Mouse (Mus musculus): Measurements from ENCODE around the gene Aldh1b1. TPM values are rescaled to one million over a fixed set of nuclear protein-coding genes. Genes with fewer than 3 reads are reported as not detected.

Gene Aldh1b1
- polyA plus RNA-seq, 1 experiment from 2014 or later, result 91.5 TPM

DNA sequence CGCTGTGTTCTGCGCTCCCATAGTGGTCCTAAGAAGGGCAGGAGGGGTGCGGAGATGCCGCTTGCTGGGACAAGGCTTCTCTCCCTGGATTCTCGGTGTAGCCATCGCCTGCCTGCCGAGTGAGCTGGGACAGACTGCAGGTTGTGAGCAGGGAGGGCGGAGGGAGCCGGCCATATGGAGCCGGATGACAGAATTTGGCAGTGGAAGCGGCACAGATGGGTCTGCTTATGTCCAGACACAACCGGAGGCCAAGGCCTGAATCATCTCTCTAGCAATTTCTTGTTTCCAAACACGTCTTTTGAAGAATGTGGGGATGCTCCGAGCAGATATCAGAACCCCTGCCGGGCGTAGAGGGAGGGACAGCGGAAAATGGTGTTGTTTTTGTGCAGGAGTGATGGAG lies 42.9 kb upstream of the Aldh1b1 start:
- H3K4me2 ChIP-seq (ENCODE audit: low read depth, low read length), result no peak overlapping the region
- no peak for ATAC-seq
- no peak overlapping the region for H3K4me3 ChIP-seq (ENCODE audit: low read depth, low read length)
- H3K27ac ChIP-seq (ENCODE audit: low read depth), result no peak overlapping the region
- no peak overlapping the region for H3K9ac ChIP-seq (replicated peaks)
- no peaks in the 10 kb centered on the region for H3K9me3 ChIP-seq (ENCODE audit: low read length)
- 78% methylated on average over 17 of the region's 17 CpGs for WGBS (ENCODE audit: insufficient replicate concordance)
- TF ChIP-seq CTCF (IDR thresholded peaks at IDR 0.05; ENCODE audit: low read depth) (no peak), EP300 (IDR thresholded peaks at IDR 0.05; ENCODE audit: low read depth) (no peak)
- no peak for DNase-seq
- H3K4me1 ChIP-seq (ENCODE audit: insufficient read depth), result no peaks in the 10 kb centered on the region
- no peaks in the 10 kb centered on the region for H3K27me3 ChIP-seq (ENCODE audit: insufficient read depth, low read length)
- H3K36me3 ChIP-seq (replicated peaks; ENCODE audit: insufficient read depth, low read length), result no peaks in the 10 kb centered on the region

DNA sequence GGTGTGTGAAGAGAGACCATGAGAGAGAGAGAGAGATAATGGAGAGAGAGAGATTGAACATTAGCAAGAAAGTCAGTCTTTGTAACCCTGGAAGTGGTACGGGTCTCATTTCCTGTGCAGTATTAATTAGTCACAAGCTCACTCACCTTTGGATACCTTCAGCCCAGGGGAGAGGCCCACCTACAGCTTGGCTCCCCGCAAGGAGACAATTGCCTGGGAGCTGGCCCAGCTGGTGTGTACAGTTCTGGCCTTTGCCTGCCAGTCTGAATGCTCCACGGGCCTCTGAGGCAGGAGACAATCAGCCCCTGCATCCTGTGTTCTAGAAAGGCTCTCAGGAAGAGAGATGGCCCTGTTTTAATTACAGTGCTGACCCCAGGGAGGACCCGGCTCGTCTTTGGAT lies 40.9 kb upstream of the Aldh1b1 start:
- Histone ChIP-seq H3K27me3 (ENCODE audit: insufficient read depth, low read length) (no peaks in the 10 kb centered on the region), H3K9ac (replicated peaks) (no peak overlapping the region), H3K4me2 (ENCODE audit: low read depth, low read length) (no peak overlapping the region), H3K27ac (ENCODE audit: low read depth) (no peak overlapping the region), H3K4me3 (ENCODE audit: low read depth, low read length) (no peak overlapping the region), H3K4me1 (ENCODE audit: insufficient read depth) (no peaks in the 10 kb centered on the region), H3K9me3 (ENCODE audit: low read length) (no peaks in the 10 kb centered on the region), H3K36me3 (replicated peaks; ENCODE audit: insufficient read depth, low read length) (no peaks in the 10 kb centered on the region)
- 59% methylated on average over 5 of the region's 5 CpGs for WGBS (ENCODE audit: insufficient replicate concordance)
- no peak for DNase-seq
- TF ChIP-seq EP300 (IDR thresholded peaks at IDR 0.05; ENCODE audit: low read depth) (no peak), CTCF (IDR thresholded peaks at IDR 0.05; ENCODE audit: low read depth) (no peak)
- no peak for ATAC-seq

DNA sequence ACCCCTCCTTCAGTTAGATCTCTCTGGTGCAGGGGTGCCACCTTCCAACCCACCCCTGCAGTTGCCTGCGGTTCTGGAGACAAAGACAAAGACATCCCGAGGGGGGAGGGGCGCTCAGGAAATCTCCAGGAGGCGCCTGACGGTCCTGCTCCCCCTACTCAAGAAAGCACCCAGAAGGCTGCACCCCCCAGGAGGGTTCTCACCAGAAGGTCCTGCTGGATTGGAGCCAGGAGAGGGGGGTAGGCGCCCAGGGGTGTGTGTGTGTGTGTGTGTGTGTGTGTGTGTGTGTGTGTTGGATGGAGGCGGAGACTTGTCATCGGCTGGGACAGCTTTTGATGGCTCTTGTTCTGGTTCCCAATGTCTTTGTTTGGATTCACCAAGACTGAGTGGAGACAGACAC lies 39.4 kb upstream of the Aldh1b1 start:
- WGBS (ENCODE audit: insufficient replicate concordance), result 49% methylated on average over 8 of the region's 8 CpGs
- no peak for DNase-seq
- no peak for ATAC-seq
- H3K36me3 ChIP-seq (replicated peaks; ENCODE audit: insufficient read depth, low read length), result no peaks in the 10 kb centered on the region
- H3K9ac ChIP-seq (replicated peaks), result no peak overlapping the region
- H3K4me1 ChIP-seq (ENCODE audit: insufficient read depth), result peaks cover 8% of the 10 kb centered on the region
- no peak overlapping the region for H3K4me3 ChIP-seq (ENCODE audit: low read depth, low read length)
- H3K9me3 ChIP-seq (ENCODE audit: low read length), result no peaks in the 10 kb centered on the region
- peaks cover 5% of the 10 kb centered on the region; the same call in 1 of the 2 replicates for H3K27me3 ChIP-seq (ENCODE audit: insufficient read depth, low read length)
- no peak overlapping the region for H3K27ac ChIP-seq (ENCODE audit: low read depth)
- no peak for TF ChIP-seq EP300 (IDR thresholded peaks at IDR 0.05; ENCODE audit: low read depth)
- TF ChIP-seq CTCF (IDR thresholded peaks at IDR 0.05; ENCODE audit: low read depth), result no peak
- H3K4me2 ChIP-seq (ENCODE audit: low read depth, low read length), result no peak overlapping the region

DNA sequence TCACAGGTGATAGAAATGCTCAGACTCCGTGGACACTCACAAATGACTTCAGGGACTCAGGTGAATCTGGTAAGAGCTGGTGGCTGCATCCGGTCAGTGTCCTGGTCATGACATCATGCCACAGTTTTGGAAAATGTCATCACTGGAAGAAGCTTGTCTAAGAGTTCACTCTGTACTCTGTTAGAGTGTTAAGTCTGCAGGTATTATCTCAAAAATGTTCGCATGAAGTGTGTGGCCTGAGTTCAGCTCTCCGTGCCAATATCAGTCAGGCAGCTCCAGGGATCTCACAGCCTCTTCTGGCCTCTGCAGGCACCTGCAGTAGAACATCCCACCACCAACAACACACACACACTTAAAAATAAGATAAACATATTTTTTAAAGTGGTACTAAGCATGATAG lies 36.2 kb upstream of the Aldh1b1 start:
- Histone ChIP-seq H3K9me3 (ENCODE audit: low read length) (no peaks in the 10 kb centered on the region), H3K4me2 (ENCODE audit: low read depth, low read length) (no peak overlapping the region), H3K27me3 (ENCODE audit: insufficient read depth, low read length) (peaks cover 26% of the 10 kb centered on the region), H3K27ac (ENCODE audit: low read depth) (no peak overlapping the region), H3K4me1 (ENCODE audit: insufficient read depth) (peaks cover 18% of the 10 kb centered on the region), H3K4me3 (ENCODE audit: low read depth, low read length) (no peak overlapping the region), H3K9ac (replicated peaks) (no peak overlapping the region), H3K36me3 (replicated peaks; ENCODE audit: insufficient read depth, low read length) (no peaks in the 10 kb centered on the region)
- TF ChIP-seq EP300 (IDR thresholded peaks at IDR 0.05; ENCODE audit: low read depth) (no peak), CTCF (IDR thresholded peaks at IDR 0.05; ENCODE audit: low read depth) (no peak)
- ATAC-seq (no peak), DNase-seq (no peak)
- WGBS (ENCODE audit: insufficient replicate concordance), result 80% methylated on average over 4 of the region's 4 CpGs

DNA sequence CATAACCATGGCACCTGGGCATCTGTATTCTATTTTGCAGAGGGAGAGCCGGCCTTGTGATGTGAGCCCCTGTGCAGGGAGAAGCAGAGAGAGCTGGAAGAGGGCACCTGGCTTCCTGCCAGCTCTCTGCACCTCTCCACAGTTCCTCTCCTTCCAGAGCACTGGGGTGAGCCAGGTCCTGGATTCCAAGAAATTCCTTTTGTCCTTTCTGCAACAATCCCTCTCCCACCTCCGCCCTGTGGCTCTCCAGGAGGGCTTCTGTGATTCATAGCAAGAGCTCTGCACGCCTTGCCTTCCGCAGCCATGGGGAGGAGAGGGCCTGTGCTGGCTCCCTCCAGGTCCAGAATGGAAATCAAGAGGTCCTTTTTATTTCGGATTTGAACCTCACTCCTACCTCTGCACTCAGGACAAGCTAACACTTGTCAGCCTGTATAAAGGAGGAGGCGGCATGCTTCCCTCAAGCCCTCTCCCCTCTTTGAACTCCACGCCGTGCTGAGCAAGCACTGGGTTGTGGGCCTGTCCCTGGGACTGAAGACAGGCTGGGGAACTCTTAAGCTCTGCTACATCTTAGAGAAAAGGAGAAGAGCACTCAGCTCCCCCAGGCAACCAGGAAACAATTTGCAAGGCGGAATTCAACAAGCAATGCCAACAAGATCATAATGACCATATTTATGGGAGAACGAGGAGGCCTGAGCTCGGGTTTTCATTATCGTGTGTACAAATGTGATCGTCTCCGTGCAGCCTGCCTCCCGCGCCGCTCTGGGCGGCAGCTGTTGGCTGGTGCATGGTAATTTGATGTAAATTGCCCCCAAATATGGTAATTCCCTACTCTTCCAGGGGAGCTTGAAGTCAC lies 35.3 kb upstream of the Aldh1b1 start:
- ATAC-seq (0 out of 2 replicates have a peak, but pooled peaks have one; percentile 8), DNase-seq (no peak)
- Histone ChIP-seq H3K27me3 (ENCODE audit: insufficient read depth, low read length) (peaks cover 26% of the 10 kb centered on the region), H3K4me3 (ENCODE audit: low read depth, low read length) (peak overlapping the region; percentile 23), H3K4me2 (ENCODE audit: low read depth, low read length) (peak overlapping the region; percentile 65), H3K9me3 (ENCODE audit: low read length) (no peaks in the 10 kb centered on the region), H3K27ac (ENCODE audit: low read depth) (no peak overlapping the region), H3K9ac (replicated peaks) (no peak overlapping the region), H3K36me3 (replicated peaks; ENCODE audit: insufficient read depth, low read length) (no peaks in the 10 kb centered on the region), H3K4me1 (ENCODE audit: insufficient read depth) (peaks cover 18% of the 10 kb centered on the region)
- WGBS (ENCODE audit: insufficient replicate concordance), result 24% methylated on average over 18 of the region's 18 CpGs
- TF ChIP-seq EP300 (IDR thresholded peaks at IDR 0.05; ENCODE audit: low read depth), result no peak
- TF ChIP-seq CTCF (IDR thresholded peaks at IDR 0.05; ENCODE audit: low read depth), result no peak

DNA sequence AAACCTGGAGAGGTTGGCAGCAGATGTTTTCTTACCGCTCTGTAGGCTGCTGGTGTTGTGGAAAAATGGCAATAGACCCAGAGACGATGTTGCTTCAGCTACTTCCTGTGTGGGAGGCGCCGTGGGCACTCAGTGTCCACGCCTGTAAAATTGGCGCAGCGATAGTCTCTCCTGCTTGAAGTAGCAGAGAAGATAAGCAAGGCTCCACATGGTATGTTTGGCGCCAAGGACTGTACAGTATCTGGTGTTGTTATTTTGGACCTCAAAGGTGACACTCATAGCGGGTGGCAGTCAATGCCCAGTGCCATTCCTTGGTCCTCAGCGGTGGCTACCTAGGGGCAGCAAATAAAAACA lies 34.7 kb upstream of the Aldh1b1 start:
- peaks cover 26% of the 10 kb centered on the region for H3K27me3 ChIP-seq (ENCODE audit: insufficient read depth, low read length)
- no peaks in the 10 kb centered on the region for H3K9me3 ChIP-seq (ENCODE audit: low read length)
- H3K36me3 ChIP-seq (replicated peaks; ENCODE audit: insufficient read depth, low read length), result no peaks in the 10 kb centered on the region
- 10% methylated on average over 10 of the region's 10 CpGs for WGBS (ENCODE audit: insufficient replicate concordance)
- peaks cover 18% of the 10 kb centered on the region for H3K4me1 ChIP-seq (ENCODE audit: insufficient read depth)
- peak overlapping the region; percentile 23 for H3K4me3 ChIP-seq (ENCODE audit: low read depth, low read length)
- ATAC-seq (peak; percentile 51), DNase-seq (no peak)
- no peak overlapping the region for H3K9ac ChIP-seq (replicated peaks)
- no peak overlapping the region for H3K27ac ChIP-seq (ENCODE audit: low read depth)
- TF ChIP-seq CTCF (IDR thresholded peaks at IDR 0.05; ENCODE audit: low read depth), result no peak
- H3K4me2 ChIP-seq (ENCODE audit: low read depth, low read length), result peak overlapping the region; percentile 65
